Mouse (Mus musculus) liver, embryonic 15.5 days (tissue): ENCODE measurements around the gene Sprr2f. TPM values are rescaled to one million over a fixed set of nuclear protein-coding genes. Genes with fewer than 3 reads are reported as not detected.

Source experiments
- polyA plus RNA-seq: library from polyadenylated mRNA; unstranded; fragments of >200 nt; fragmentation: Nextera tagmentation; extraction: Ambion mirVana; gene quantifications from 2 replicates; pipeline ENCODE4 v1.2.1, GENCODE M21; 2015

Sprr2f gene
- polyA plus RNA-seq, 1 experiment from 2014 or later, result not detected

Other genes with a start within 250 kb of the Sprr2f start
- not detected in 2 replicates for gene Prr9, start 241.2 kb upstream of the Sprr2f start, polyA plus RNA-seq
- gene Lelp1, start 222.4 kb upstream of the Sprr2f start, polyA plus RNA-seq, result not detected in 2 replicates
- gene Sprr2a1, start 149.4 kb upstream of the Sprr2f start, polyA plus RNA-seq, result not detected in 2 replicates
- gene Sprr2a2, start 149.3 kb upstream of the Sprr2f start, polyA plus RNA-seq, result 0.30 and 0.44 TPM in 2 replicates
- not detected in 2 replicates for gene Sprr2a3, start 79.8 kb upstream of the Sprr2f start, polyA plus RNA-seq
- not detected in 2 replicates for gene Sprr2b, start 48.6 kb upstream of the Sprr2f start, polyA plus RNA-seq
- not detected in 2 replicates for gene Sprr2d, start 26.0 kb upstream of the Sprr2f start, polyA plus RNA-seq
- gene Sprr2e, start 13.0 kb upstream of the Sprr2f start, polyA plus RNA-seq, result not detected in 2 replicates
- gene Sprr2h, start 20.5 kb downstream of the Sprr2f start, polyA plus RNA-seq, result not detected in 2 replicates
- not detected in 2 replicates for gene Sprr2i, start 42.8 kb downstream of the Sprr2f start, polyA plus RNA-seq
- not detected in 2 replicates for gene Sprr2j-ps, start 52.9 kb downstream of the Sprr2f start, polyA plus RNA-seq
- gene Gm9774, start 64.2 kb downstream of the Sprr2f start, polyA plus RNA-seq, result 2.1 and 6.5 TPM in 2 replicates
- gene Sprr2k, start 67.4 kb downstream of the Sprr2f start, polyA plus RNA-seq, result not detected in 2 replicates
- not detected in 2 replicates for gene Sprr1b, start 73.6 kb downstream of the Sprr2f start, polyA plus RNA-seq
- not detected in 2 replicates for gene Sprr3, start 93.5 kb downstream of the Sprr2f start, polyA plus RNA-seq
- 0.20 and 0.22 TPM in 2 replicates for gene Sprr1a, start 120.7 kb downstream of the Sprr2f start, polyA plus RNA-seq
- not detected in 2 replicates for gene Sprr4, start 135.3 kb downstream of the Sprr2f start, polyA plus RNA-seq
- gene 2310046K23Rik, start 169.3 kb downstream of the Sprr2f start, polyA plus RNA-seq, result not detected in 2 replicates
- 0.08 TPM in 1 of 2 replicates, not detected in the other for gene Ivl, start 208.5 kb downstream of the Sprr2f start, polyA plus RNA-seq
- not detected in 2 replicates for gene Smcp, start 223.8 kb downstream of the Sprr2f start, polyA plus RNA-seq
- not detected in 2 replicates for gene 2210017I01Rik, start 242.3 kb downstream of the Sprr2f start, polyA plus RNA-seq